Mouse (Mus musculus) ovary, postnatal 14 days (tissue): ENCODE measurements at regions not wholly inside any gene's neighbourhood (a gene's known extent, or its start where the extent isn't known, plus 50 kb on each side); places are given as distances from the start of the nearest gene placed in this dataset.

Source experiments
- DNase-seq: peaks from one replicate; pipeline ENCODE4 v3.0.0; 2022; ENCODE audit warnings: low spot score

GRCm38 (mm10) chr9:79437636-79438035, 281.0 kb downstream of the Col12a1 start:
- no peak for DNase-seq

- no peak for DNase-seq
Measured at GRCm38 (mm10) chr9:79439233-79439960, 279.2 kb downstream of the Col12a1 start.

- DNase-seq = no peak
Measured at GRCm38 (mm10) chr9:79455226-79455625, 263.4 kb downstream of the Col12a1 start.

GRCm38 (mm10) chr9:79479118-79479517, 239.5 kb downstream of the Col12a1 start:
- DNase-seq = no peak

- no peak for DNase-seq
Measured at GRCm38 (mm10) chr9:79500253-79500652, 218.4 kb downstream of the Col12a1 start.

- DNase-seq = no peak
Measured at GRCm38 (mm10) chr9:79502034-79502433, 216.6 kb downstream of the Col12a1 start.

- no peak for DNase-seq
Measured at GRCm38 (mm10) chr9:79516384-79516783, 202.2 kb downstream of the Col12a1 start.

GRCm38 (mm10) chr9:79517461-79517860, 201.2 kb downstream of the Col12a1 start:
- DNase-seq = no peak

- DNase-seq = no peak
Measured at GRCm38 (mm10) chr9:79518640-79519039, 200.0 kb downstream of the Col12a1 start.

GRCm38 (mm10) chr9:79520498-79520897, 198.1 kb downstream of the Col12a1 start:
- no peak for DNase-seq

- DNase-seq = no peak
Measured at GRCm38 (mm10) chr9:79523054-79523453, 195.6 kb downstream of the Col12a1 start.

- DNase-seq = no peak
Measured at GRCm38 (mm10) chr9:79525000-79525399, 193.6 kb downstream of the Col12a1 start.

GRCm38 (mm10) chr9:79526390-79526789, 192.2 kb downstream of the Col12a1 start:
- no peak for DNase-seq

- no peak for DNase-seq
Measured at GRCm38 (mm10) chr9:79527331-79527730, 191.3 kb downstream of the Col12a1 start.
